Mouse (Mus musculus) heart, embryonic 11.5 days (tissue): ENCODE results near the gene Tlr9. TPM values are rescaled to one million over a fixed set of nuclear protein-coding genes. Genes with fewer than 3 reads are reported as not detected.

Source experiments
- ATAC-seq: fragments of 200-750 bp; cut with Nextera tagmentation; replicated peaks from 2 replicates; pipeline ENCODE4 v1.8.0; 2017; ENCODE audit warnings: moderate library complexity; ENCODE audit not compliant: insufficient number of reproducible peaks, low FRiP score, low TSS enrichment
- H3K27ac ChIP-seq: fragments of 300-500 bp; sonication (generic); 2 replicates; pipeline ENCODE4 v1.5.1; 2014; ENCODE audit warnings: mild to moderate bottlenecking, low read depth, low read length
- H3K27me3 ChIP-seq: fragments of 300-500 bp; sonication (generic); 2 replicates; pipeline ENCODE4 v1.6.1; 2014; ENCODE audit warnings: mild to moderate bottlenecking, low read length, mixed read lengths; ENCODE audit not compliant: control insufficient read depth, insufficient read depth
- H3K36me3 ChIP-seq: fragments of 300-500 bp; sonication (generic); 2 replicates; pipeline ENCODE4 v1.6.1; 2014; ENCODE audit warnings: mild to moderate bottlenecking, low read length, moderate library complexity, mixed read lengths; ENCODE audit not compliant: control insufficient read depth, insufficient read depth
- H3K4me1 ChIP-seq: fragments of 300-500 bp; sonication (generic); 2 replicates; pipeline ENCODE4 v1.6.1; 2014; ENCODE audit warnings: low read length; ENCODE audit not compliant: control insufficient read depth, insufficient read depth
- H3K4me2 ChIP-seq: fragments of 300-500 bp; sonication (generic); 2 replicates; pipeline ENCODE4 v1.6.1; 2014; ENCODE audit warnings: mild to moderate bottlenecking, moderate library complexity
- H3K4me3 ChIP-seq: fragments of 300-500 bp; sonication (generic); 2 replicates; pipeline ENCODE4 v1.5.1; 2014; ENCODE audit warnings: low read depth, low read length
- H3K9ac ChIP-seq: fragments of 300-500 bp; sonication (generic); 2 replicates; pipeline ENCODE4 v1.6.1; 2014; ENCODE audit warnings: mild to moderate bottlenecking, low read depth, low read length, moderate library complexity
- H3K9me3 ChIP-seq: fragments of 300-500 bp; sonication (generic); replicated peaks from 2 replicates; pipeline ENCODE4 v1.6.1; 2016; ENCODE audit warnings: low read length; ENCODE audit not compliant: control insufficient read depth
- WGBS: fragments of 180-500 bp; shearing (Covaris S2); extraction: QIAGEN DNeasy Blood & Tissue Kit; methylation state at CpG from one replicate; pipeline ENCODE4 v1.1.7; 2014; ENCODE audit not compliant: insufficient replicate concordance; 5-methylcytosine and 5-hydroxymethylcytosine counted together
- polyA plus RNA-seq: library from polyadenylated mRNA; unstranded; fragments of >200 nt; fragmentation: Nextera tagmentation; extraction: Ambion mirVana; gene quantifications from 2 replicates; pipeline ENCODE4 v1.2.1, GENCODE M21; 2014

Tlr9 gene
- not detected in 2 replicates for polyA plus RNA-seq

GRCm38 (mm10) chr9:106222261-106222851 lies at the start of gene Tlr9:
Tlr9 (plus strand) TSS chr9:106222598.
- Histone ChIP-seq H3K9me3 (no peaks in the 10 kb centered on the region), H3K27ac (no peak within 1 kb of the TSS), H3K4me2 (no peak within 1 kb of the TSS), H3K36me3 (no peaks in the 10 kb centered on the region), H3K27me3 (peaks cover 24% of the 10 kb centered on the region), H3K9ac (no peak within 1 kb of the TSS), H3K4me3 (no peak within 1 kb of the TSS), H3K4me1 (peaks cover 5% of the 10 kb centered on the region)
- WGBS: 57% methylated on average over 4 of the region's 4 CpGs
- no peak for ATAC-seq

- peak overlapping the region; percentile 98 for H3K4me3 ChIP-seq
- WGBS: 79% methylated on average over 2 of the region's 2 CpGs
- peaks cover 8% of the 10 kb centered on the region for H3K36me3 ChIP-seq
- no peaks in the 10 kb centered on the region for H3K27me3 ChIP-seq
- H3K27ac ChIP-seq: no peak overlapping the region
- ATAC-seq: no peak
- H3K9ac ChIP-seq: no peak overlapping the region
- H3K4me1 ChIP-seq: peaks cover 24% of the 10 kb centered on the region
- H3K4me2 ChIP-seq: peak overlapping the region; percentile 82
- no peaks in the 10 kb centered on the region for H3K9me3 ChIP-seq
These were observed 49.0 kb upstream of the Tlr9 start for GRCm38 (mm10) chr9:106173363-106173762.

- H3K4me2 ChIP-seq: no peak overlapping the region
- no peaks in the 10 kb centered on the region for H3K27me3 ChIP-seq
- no peak overlapping the region for H3K27ac ChIP-seq
- H3K9me3 ChIP-seq: no peaks in the 10 kb centered on the region
- peaks cover 22% of the 10 kb centered on the region for H3K4me1 ChIP-seq
- H3K4me3 ChIP-seq: no peak overlapping the region
- H3K36me3 ChIP-seq: peaks cover 16% of the 10 kb centered on the region
- 68% methylated on average over 3 of the region's 3 CpGs for WGBS
- H3K9ac ChIP-seq: no peak overlapping the region
- no peak for ATAC-seq
These were observed 46.7 kb upstream of the Tlr9 start for GRCm38 (mm10) chr9:106175552-106176200.

- no peak overlapping the region for H3K27ac ChIP-seq
- ATAC-seq: no peak
- H3K9ac ChIP-seq: no peak overlapping the region
- no peak overlapping the region for H3K4me2 ChIP-seq
- no peaks in the 10 kb centered on the region for H3K27me3 ChIP-seq
- H3K36me3 ChIP-seq: peaks cover 23% of the 10 kb centered on the region
- H3K4me1 ChIP-seq: peaks cover 22% of the 10 kb centered on the region
- H3K4me3 ChIP-seq: no peak overlapping the region
- 85% methylated on average over 5 of the region's 5 CpGs for WGBS
- H3K9me3 ChIP-seq: no peaks in the 10 kb centered on the region
These were observed 45.6 kb upstream of the Tlr9 start for GRCm38 (mm10) chr9:106176769-106177168.

GRCm38 (mm10) chr9:106177799-106178198 lies 44.6 kb upstream of the Tlr9 start:
- Histone ChIP-seq H3K27ac (no peak overlapping the region), H3K4me1 (peaks cover 22% of the 10 kb centered on the region), H3K27me3 (no peaks in the 10 kb centered on the region), H3K36me3 (peaks cover 25% of the 10 kb centered on the region), H3K4me2 (no peak overlapping the region), H3K9ac (no peak overlapping the region), H3K9me3 (no peaks in the 10 kb centered on the region), H3K4me3 (no peak overlapping the region)
- WGBS: 89% methylated on average over 6 of the region's 6 CpGs
- ATAC-seq: no peak

- no peak for ATAC-seq
- peaks cover 40% of the 10 kb centered on the region for H3K36me3 ChIP-seq
- H3K9ac ChIP-seq: no peak overlapping the region
- peaks cover 9% of the 10 kb centered on the region; the same call in 1 of the 2 replicates for H3K4me1 ChIP-seq
- H3K27ac ChIP-seq: no peak overlapping the region
- no peaks in the 10 kb centered on the region for H3K9me3 ChIP-seq
- H3K27me3 ChIP-seq: no peaks in the 10 kb centered on the region
- H3K4me2 ChIP-seq: no peak overlapping the region
- H3K4me3 ChIP-seq: no peak overlapping the region
- 86% methylated on average over 2 of the region's 2 CpGs for WGBS
These were observed 42.9 kb upstream of the Tlr9 start for GRCm38 (mm10) chr9:106179454-106179853.

GRCm38 (mm10) chr9:106179964-106180363 lies 42.4 kb upstream of the Tlr9 start:
- H3K36me3 ChIP-seq: peaks cover 43% of the 10 kb centered on the region
- WGBS: 96% methylated on average over 3 of the region's 3 CpGs

GRCm38 (mm10) chr9:106182146-106182545 lies 40.3 kb upstream of the Tlr9 start:
- Histone ChIP-seq H3K4me3 (no peak overlapping the region), H3K27me3 (no peaks in the 10 kb centered on the region), H3K9me3 (no peaks in the 10 kb centered on the region), H3K4me1 (no peaks in the 10 kb centered on the region), H3K4me2 (no peak overlapping the region), H3K27ac (no peak overlapping the region), H3K9ac (no peak overlapping the region), H3K36me3 (peaks cover 56% of the 10 kb centered on the region)
- ATAC-seq: no peak
- 91% methylated on average over 4 of the region's 4 CpGs for WGBS

More at GRCm38 (mm10) chr9:106179964-106180363, 42.4 kb upstream of the Tlr9 start:
- ATAC-seq: no peak
- Histone ChIP-seq H3K4me3 (no peak overlapping the region), H3K27ac (no peak overlapping the region), H3K27me3 (no peaks in the 10 kb centered on the region), H3K4me2 (no peak overlapping the region), H3K9me3 (no peaks in the 10 kb centered on the region), H3K9ac (no peak overlapping the region), H3K4me1 (peaks cover 4% of the 10 kb centered on the region; the same call in 1 of the 2 replicates)

- Histone ChIP-seq H3K27ac (no peak overlapping the region), H3K4me2 (no peak overlapping the region), H3K4me1 (no peaks in the 10 kb centered on the region), H3K9me3 (no peaks in the 10 kb centered on the region), H3K9ac (no peak overlapping the region), H3K36me3 (peaks cover 61% of the 10 kb centered on the region), H3K27me3 (no peaks in the 10 kb centered on the region), H3K4me3 (no peak overlapping the region)
- no peak for ATAC-seq
- 92% methylated on average over 5 of the region's 5 CpGs for WGBS
These were observed 38.4 kb upstream of the Tlr9 start for GRCm38 (mm10) chr9:106183996-106184395.
